Mouse (Mus musculus) intestine, embryonic 16.5 days (tissue): ENCODE measurements at regions not wholly inside any gene's neighbourhood (a gene's known extent, or its start where the extent isn't known, plus 50 kb on each side); places are given as distances from the start of the nearest gene placed in this dataset.

Experiments used
- ATAC-seq: fragments of 200-750 bp; cut with Nextera tagmentation; 2 replicates; pipeline ENCODE4 v1.8.0; 2017; ENCODE audit warnings: moderate TSS enrichment, moderate library complexity
- H3K27ac ChIP-seq: fragments of 300-500 bp; sonication (generic); 2 replicates; pipeline ENCODE4 v1.5.1; 2014; ENCODE audit warnings: mild to moderate bottlenecking, low read length
- H3K27me3 ChIP-seq: fragments of 300-500 bp; sonication (generic); replicated peaks from 2 replicates; pipeline ENCODE4 v1.6.1; 2014; ENCODE audit warnings: low read length, control low read depth, mixed read lengths; ENCODE audit not compliant: control insufficient read depth, insufficient read depth
- H3K36me3 ChIP-seq: fragments of 300-500 bp; sonication (generic); 2 replicates; pipeline ENCODE4 v1.6.1; 2014; ENCODE audit warnings: low read length, control low read depth; ENCODE audit not compliant: control insufficient read depth, insufficient read depth
- H3K4me1 ChIP-seq: fragments of 300-500 bp; sonication (generic); 2 replicates; pipeline ENCODE4 v1.6.1; 2014; ENCODE audit warnings: low read length, control low read depth, mixed read lengths; ENCODE audit not compliant: control insufficient read depth, insufficient read depth
- H3K4me2 ChIP-seq: fragments of 300-500 bp; sonication (generic); 2 replicates; pipeline ENCODE4 v1.6.1; 2014; ENCODE audit warnings: low read depth, low read length, control low read depth
- H3K4me3 ChIP-seq: fragments of 300-500 bp; sonication (generic); 2 replicates; pipeline ENCODE4 v1.5.1; 2014; ENCODE audit warnings: mild to moderate bottlenecking, low read length
- H3K9ac ChIP-seq: fragments of 300-500 bp; sonication (generic); 2 replicates; pipeline ENCODE4 v1.6.1; 2014; ENCODE audit warnings: low read depth, low read length
- H3K9me3 ChIP-seq: fragments of 300-500 bp; sonication (generic); 2 replicates; pipeline ENCODE4 v1.6.1; 2016; ENCODE audit warnings: low read length, control low read depth; ENCODE audit not compliant: control insufficient read depth
- WGBS: fragments of 180-500 bp; shearing (Covaris S2); extraction: QIAGEN DNeasy Blood & Tissue Kit; methylation state at CpG from one replicate; pipeline ENCODE4 v1.1.7; 2014; 5-methylcytosine and 5-hydroxymethylcytosine counted together

GRCm38 (mm10) chr8:80422190-80422589, 71.4 kb upstream of the Gypa start:
- no peak overlapping the region for H3K4me2 ChIP-seq

GRCm38 (mm10) chr8:80416121-80416520, 77.5 kb upstream of the Gypa start:
- Histone ChIP-seq H3K27ac (no peak overlapping the region), H3K9ac (no peak overlapping the region), H3K36me3 (no peaks in the 10 kb centered on the region), H3K4me1 (no peaks in the 10 kb centered on the region), H3K4me3 (no peak overlapping the region), H3K27me3 (no peaks in the 10 kb centered on the region), H3K9me3 (no peaks in the 10 kb centered on the region), H3K4me2 (no peak overlapping the region)
- WGBS = 82% methylated on average over 4 of the region's 4 CpGs
- no peak for ATAC-seq

More at GRCm38 (mm10) chr8:80422190-80422589, 71.4 kb upstream of the Gypa start:
- no peaks in the 10 kb centered on the region for H3K4me1 ChIP-seq
- H3K9ac ChIP-seq = no peak overlapping the region
- H3K36me3 ChIP-seq = no peaks in the 10 kb centered on the region
- WGBS = 93% methylated on average over 6 of the region's 6 CpGs
- no peaks in the 10 kb centered on the region for H3K27me3 ChIP-seq
- no peak for ATAC-seq
- H3K27ac ChIP-seq = no peak overlapping the region
- no peaks in the 10 kb centered on the region for H3K9me3 ChIP-seq
- H3K4me3 ChIP-seq = no peak overlapping the region

GRCm38 (mm10) chr8:80399594-80400207, 93.9 kb upstream of the Gypa start:
- H3K4me3 ChIP-seq = no peak overlapping the region
- no peak for ATAC-seq
- no peak overlapping the region for H3K9ac ChIP-seq
- no peaks in the 10 kb centered on the region for H3K4me1 ChIP-seq
- no peaks in the 10 kb centered on the region for H3K27me3 ChIP-seq
- no peaks in the 10 kb centered on the region for H3K9me3 ChIP-seq
- no peak overlapping the region for H3K4me2 ChIP-seq
- 74% methylated on average over 2 of the region's 2 CpGs for WGBS
- H3K36me3 ChIP-seq = no peaks in the 10 kb centered on the region
- H3K27ac ChIP-seq = no peak overlapping the region

DNA sequence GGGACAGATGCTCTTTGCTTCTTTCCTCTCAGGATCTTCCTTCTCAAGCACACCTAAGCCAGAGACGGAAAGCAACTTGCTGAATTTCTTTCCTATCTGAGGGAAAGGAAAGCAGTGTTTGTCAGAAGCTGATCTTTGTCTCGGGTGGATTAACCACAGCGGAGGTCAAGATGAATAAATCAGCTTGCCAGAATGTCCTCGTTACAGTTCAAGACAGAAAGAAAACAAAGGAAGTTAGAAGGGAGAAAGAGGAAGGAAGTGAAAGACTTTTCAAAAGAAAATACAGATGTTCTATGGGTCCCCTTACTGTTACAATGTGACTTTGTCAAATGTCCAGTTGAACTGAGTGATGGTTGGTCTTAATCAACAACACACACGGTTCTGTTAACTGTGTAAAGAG, 98.6 kb upstream of the Gypa start:
- Histone ChIP-seq H3K27me3 (no peaks in the 10 kb centered on the region), H3K27ac (no peak overlapping the region), H3K4me1 (no peaks in the 10 kb centered on the region), H3K4me2 (no peak overlapping the region), H3K4me3 (no peak overlapping the region), H3K36me3 (no peaks in the 10 kb centered on the region), H3K9me3 (no peaks in the 10 kb centered on the region), H3K9ac (no peak overlapping the region)
- 38% methylated on average over 5 of the region's 5 CpGs for WGBS
- ATAC-seq = no peak

- WGBS = 75% methylated on average over 3 of the region's 3 CpGs
- Histone ChIP-seq H3K4me3 (no peak overlapping the region), H3K4me1 (no peaks in the 10 kb centered on the region), H3K27me3 (no peaks in the 10 kb centered on the region), H3K4me2 (no peak overlapping the region), H3K9ac (no peak overlapping the region), H3K36me3 (no peaks in the 10 kb centered on the region), H3K27ac (no peak overlapping the region), H3K9me3 (no peaks in the 10 kb centered on the region)
- ATAC-seq = no peak
Measured at GRCm38 (mm10) chr8:80393111-80393510, 100.5 kb upstream of the Gypa start.

GRCm38 (mm10) chr8:80369221-80369620, 124.4 kb upstream of the Gypa start:
- Histone ChIP-seq H3K4me1 (no peaks in the 10 kb centered on the region), H3K9ac (no peak overlapping the region), H3K27me3 (no peaks in the 10 kb centered on the region), H3K4me3 (no peak overlapping the region), H3K4me2 (no peak overlapping the region), H3K9me3 (no peaks in the 10 kb centered on the region), H3K36me3 (no peaks in the 10 kb centered on the region), H3K27ac (no peak overlapping the region)
- ATAC-seq = no peak
- WGBS = 94% methylated on average over 2 of the region's 2 CpGs

GRCm38 (mm10) chr8:80364059-80364458, 129.5 kb upstream of the Gypa start:
- Histone ChIP-seq H3K9me3 (no peaks in the 10 kb centered on the region), H3K36me3 (no peaks in the 10 kb centered on the region), H3K4me1 (no peaks in the 10 kb centered on the region), H3K4me3 (no peak overlapping the region), H3K9ac (no peak overlapping the region), H3K4me2 (no peak overlapping the region), H3K27me3 (no peaks in the 10 kb centered on the region), H3K27ac (no peak overlapping the region)
- 76% methylated on average over 7 of the region's 7 CpGs for WGBS
- no peak for ATAC-seq

- Histone ChIP-seq H3K9me3 (no peaks in the 10 kb centered on the region), H3K4me2 (no peak overlapping the region), H3K9ac (no peak overlapping the region), H3K4me1 (no peaks in the 10 kb centered on the region; the same call in 1 of the 2 replicates), H3K4me3 (no peak overlapping the region), H3K27me3 (no peaks in the 10 kb centered on the region), H3K36me3 (no peaks in the 10 kb centered on the region), H3K27ac (no peak overlapping the region)
- no peak for ATAC-seq
- 86% methylated on average over 4 of the region's 4 CpGs for WGBS
Measured at GRCm38 (mm10) chr8:80343299-80343698, 150.3 kb upstream of the Gypa start.

DNA sequence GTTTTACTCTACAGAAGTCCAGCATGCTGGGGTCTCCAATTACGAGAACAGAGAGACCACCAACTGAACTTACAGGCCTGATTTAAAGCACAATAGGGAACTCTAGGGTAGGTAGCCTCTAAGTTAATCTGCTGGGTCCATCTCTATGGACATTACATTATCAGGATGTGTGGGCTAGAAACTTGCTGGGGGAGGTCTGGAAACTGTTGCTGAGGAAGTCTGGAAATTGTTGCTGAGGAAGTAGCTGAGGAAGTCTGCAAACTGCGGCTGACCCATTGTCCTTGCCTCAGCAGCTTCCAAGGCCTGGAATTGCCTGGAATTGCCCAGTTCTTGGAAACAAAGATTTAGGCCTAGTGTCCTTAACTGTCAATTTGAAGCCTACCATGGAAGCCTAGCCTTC, 155.7 kb upstream of the Gypa start:
- no peak for ATAC-seq
- H3K9me3 ChIP-seq = no peaks in the 10 kb centered on the region
- no peak overlapping the region for H3K9ac ChIP-seq
- H3K27ac ChIP-seq = no peak overlapping the region
- 79% methylated on average over 2 of the region's 2 CpGs for whole genome bisulfite sequencing
- no peaks in the 10 kb centered on the region; the same call in 1 of the 2 replicates for H3K4me1 ChIP-seq
- H3K4me3 ChIP-seq = no peak overlapping the region
- no peak overlapping the region for H3K4me2 ChIP-seq
- no peaks in the 10 kb centered on the region for H3K36me3 ChIP-seq
- H3K27me3 ChIP-seq = no peaks in the 10 kb centered on the region

- no peak overlapping the region for H3K27ac ChIP-seq
- H3K9ac ChIP-seq = no peak overlapping the region
- no peak for ATAC-seq
- no peaks in the 10 kb centered on the region for H3K27me3 ChIP-seq
- no peaks in the 10 kb centered on the region for H3K4me1 ChIP-seq
- no peaks in the 10 kb centered on the region for H3K9me3 ChIP-seq
- no peaks in the 10 kb centered on the region for H3K36me3 ChIP-seq
- WGBS = 74% methylated on average over 2 of the region's 2 CpGs
- H3K4me2 ChIP-seq = no peak overlapping the region
- no peak overlapping the region for H3K4me3 ChIP-seq
Measured at GRCm38 (mm10) chr8:80328676-80329075, 164.9 kb upstream of the Gypa start.
